Mouse (Mus musculus) kidney, embryonic 14.5 days (tissue): ENCODE results near the gene Acox1. TPM values are rescaled to one million over a fixed set of nuclear protein-coding genes. Genes with fewer than 3 reads are reported as not detected.

Source experiments
- ATAC-seq: fragments of 200-750 bp; cut with Nextera tagmentation; 2 replicates; pipeline ENCODE4 v1.8.0; 2017; ENCODE audit warnings: moderate number of reproducible peaks, mild to moderate bottlenecking, moderate TSS enrichment, moderate library complexity; ENCODE audit not compliant: low FRiP score, low TSS enrichment
- H3K27ac ChIP-seq: fragments of 300-500 bp; sonication (generic); 2 replicates; pipeline ENCODE4 v1.5.1; 2014; ENCODE audit warnings: low read depth, mild to moderate bottlenecking, low read length, moderate library complexity, mixed read lengths
- H3K27me3 ChIP-seq: fragments of 300-500 bp; sonication (generic); 2 replicates; pipeline ENCODE4 v1.6.1; 2014; ENCODE audit warnings: mild to moderate bottlenecking, low read length; ENCODE audit not compliant: control insufficient read depth, insufficient read depth
- H3K36me3 ChIP-seq: fragments of 300-500 bp; sonication (generic); 2 replicates; pipeline ENCODE4 v1.6.1; 2014; ENCODE audit warnings: low read length, mixed read lengths; ENCODE audit not compliant: control insufficient read depth, insufficient read depth
- H3K4me1 ChIP-seq: fragments of 300-500 bp; sonication (generic); 2 replicates; pipeline ENCODE4 v1.6.1; 2014; ENCODE audit warnings: low read length, mixed read lengths; ENCODE audit not compliant: control insufficient read depth, insufficient read depth
- H3K4me2 ChIP-seq: fragments of 300-500 bp; sonication (generic); replicated peaks from 2 replicates; pipeline ENCODE4 v1.6.1; 2014; ENCODE audit warnings: low read depth, mild to moderate bottlenecking, low read length
- H3K4me3 ChIP-seq: fragments of 300-500 bp; sonication (generic); 2 replicates; pipeline ENCODE4 v1.5.1; 2014; ENCODE audit warnings: mild to moderate bottlenecking, low read length
- H3K9ac ChIP-seq: fragments of 300-500 bp; sonication (generic); 2 replicates; pipeline ENCODE4 v1.6.1; 2014; ENCODE audit warnings: low read depth, mild to moderate bottlenecking, low read length, moderate library complexity
- H3K9me3 ChIP-seq: fragments of 300-500 bp; sonication (generic); 2 replicates; pipeline ENCODE4 v1.6.1; 2016; ENCODE audit warnings: low read length; ENCODE audit not compliant: control insufficient read depth
- WGBS: fragments of 180-500 bp; shearing (Covaris S2); extraction: QIAGEN DNeasy Blood & Tissue Kit; methylation state at CpG from one replicate; pipeline ENCODE4 v1.1.7; 2014; 5-methylcytosine and 5-hydroxymethylcytosine counted together
- polyA plus RNA-seq: library from polyadenylated mRNA; unstranded; fragments of >200 nt; fragmentation: Nextera tagmentation; extraction: Ambion mirVana; gene quantifications from 2 replicates; pipeline ENCODE4 v1.2.1, GENCODE M21; 2014

Acox1 gene
- polyA plus RNA-seq, 1 experiment from 2014 or later = 27.4 TPM

DNA sequence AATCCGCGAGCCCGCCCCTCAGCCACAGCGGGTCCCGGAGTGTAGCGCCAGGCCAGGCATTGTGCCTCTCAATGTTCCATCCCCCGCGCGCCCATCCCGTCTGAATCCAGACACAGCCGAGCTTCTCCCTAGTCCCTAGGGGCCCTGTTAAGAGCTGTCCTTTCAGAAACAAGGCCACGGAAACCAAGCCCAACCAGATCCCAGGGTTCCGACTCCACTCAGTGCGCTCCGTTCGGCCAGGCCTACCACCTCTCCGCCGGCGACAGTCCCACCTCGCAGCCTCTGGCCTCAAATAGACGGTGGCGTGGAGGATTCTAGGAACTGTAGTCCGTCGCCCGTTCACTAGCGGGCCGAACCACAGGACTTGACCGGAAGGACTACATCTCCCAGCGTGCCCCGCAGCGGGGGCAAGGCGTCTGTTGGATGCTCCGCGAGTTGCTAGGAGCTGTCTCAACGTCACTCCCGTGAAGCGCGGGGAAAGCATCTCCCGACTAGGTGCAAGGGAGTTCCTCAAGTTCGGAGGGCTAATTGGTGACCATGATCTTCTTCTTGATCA, 30.9 kb downstream of the Acox1 start, which contains the start of gene Fbf1:
Fbf1 (minus strand) TSS at position 283 of the 556 bp plus-strand sequence.
- H3K36me3 ChIP-seq = peaks cover 24% of the 10 kb centered on the region
- H3K4me1 ChIP-seq = peaks cover 22% of the 10 kb centered on the region
- peak within 1 kb of the TSS; percentile 93 for H3K27ac ChIP-seq
- peak within 1 kb of the TSS; percentile 87 for H3K4me2 ChIP-seq
- no peaks in the 10 kb centered on the region for H3K27me3 ChIP-seq
- H3K9me3 ChIP-seq = no peaks in the 10 kb centered on the region
- ATAC-seq = peak; percentile 98
- H3K9ac ChIP-seq = peak within 1 kb of the TSS; percentile 80
- peak within 1 kb of the TSS; percentile 76 for H3K4me3 ChIP-seq
- WGBS = under 1% methylated on average over 40 of the region's 40 CpGs

DNA sequence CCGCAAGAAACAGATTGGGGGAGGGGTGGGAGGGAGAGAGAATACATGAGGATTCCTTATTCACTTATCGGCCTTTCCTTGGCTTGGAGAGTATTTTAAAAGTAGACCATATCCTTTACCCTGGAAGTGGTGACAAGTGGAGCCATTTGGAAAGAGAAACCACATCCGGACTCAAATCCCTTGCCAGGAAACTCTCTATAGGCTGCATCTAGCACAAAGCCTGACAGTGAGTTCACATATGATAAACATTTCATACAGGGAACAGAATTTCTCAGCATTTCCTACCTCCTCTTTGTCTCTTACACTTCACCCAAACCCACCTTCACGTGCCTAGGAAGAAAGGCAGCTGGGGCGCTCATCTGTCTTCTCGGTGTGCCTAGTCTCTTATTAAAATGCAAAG, 31.6 kb downstream of the Acox1 start:
- Histone ChIP-seq H3K4me1 (peaks cover 22% of the 10 kb centered on the region), H3K9ac (peak overlapping the region; percentile 80), H3K27ac (peak overlapping the region; percentile 93), H3K36me3 (peaks cover 18% of the 10 kb centered on the region; the same call in 1 of the 2 replicates), H3K9me3 (no peaks in the 10 kb centered on the region), H3K27me3 (no peaks in the 10 kb centered on the region), H3K4me2 (peak overlapping the region; percentile 87), H3K4me3 (peak overlapping the region; percentile 76)
- no peak for ATAC-seq
- WGBS = 8% methylated on average over 6 of the region's 6 CpGs

DNA sequence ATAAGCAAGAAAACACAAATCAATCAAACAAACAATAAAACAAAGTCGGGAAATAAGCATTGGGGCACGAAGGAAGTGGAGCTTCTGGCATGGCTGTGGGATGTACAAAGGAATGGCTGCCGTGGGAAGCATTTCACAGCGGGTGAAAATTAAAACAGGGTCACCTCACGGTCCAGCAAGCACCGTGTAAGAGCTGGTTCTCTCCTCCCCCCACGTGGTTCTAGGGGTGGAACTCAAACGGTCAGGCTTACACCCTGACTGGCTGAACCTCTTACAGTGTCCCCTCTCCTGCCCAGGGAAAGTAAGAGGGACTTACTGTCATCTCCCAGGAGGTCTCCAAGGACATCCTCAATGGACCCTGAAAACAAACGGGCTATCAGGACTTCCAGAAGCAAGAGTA, 35.8 kb downstream of the Acox1 start:
- no peak overlapping the region for H3K4me2 ChIP-seq

DNA sequence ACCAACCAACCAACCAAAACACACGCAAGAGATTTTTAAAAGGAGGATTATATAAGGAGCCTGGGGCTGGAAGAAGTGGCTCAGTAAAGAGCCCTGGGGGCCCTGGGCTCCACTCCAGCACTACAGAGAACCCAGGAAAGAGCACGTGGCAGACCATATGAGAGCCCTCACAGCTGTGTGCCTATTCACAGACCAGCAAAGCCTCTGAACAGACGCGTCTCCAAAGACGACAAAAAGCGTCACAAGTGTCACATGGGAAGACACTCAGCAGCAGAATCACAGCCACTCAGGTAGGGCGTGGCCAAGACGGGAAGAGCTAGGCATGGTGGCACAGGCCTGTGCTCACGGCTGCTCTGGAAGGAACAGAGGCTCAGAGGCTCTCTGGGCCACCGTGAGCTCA, 36.7 kb downstream of the Acox1 start:
- H3K9me3 ChIP-seq = no peaks in the 10 kb centered on the region
- H3K9ac ChIP-seq = no peak overlapping the region
- H3K4me1 ChIP-seq = peaks cover 22% of the 10 kb centered on the region
- no peak overlapping the region for H3K27ac ChIP-seq
- whole genome bisulfite sequencing = 84% methylated on average over 10 of the region's 10 CpGs
- ATAC-seq = no peak
- H3K4me2 ChIP-seq = no peak overlapping the region
- H3K4me3 ChIP-seq = no peak overlapping the region
- H3K27me3 ChIP-seq = no peaks in the 10 kb centered on the region
- peaks cover 29% of the 10 kb centered on the region for H3K36me3 ChIP-seq

More for the DNA sequence above, 35.8 kb downstream of the Acox1 start:
- Histone ChIP-seq H3K4me1 (peaks cover 22% of the 10 kb centered on the region), H3K9ac (no peak overlapping the region), H3K27ac (no peak overlapping the region), H3K9me3 (no peaks in the 10 kb centered on the region), H3K27me3 (no peaks in the 10 kb centered on the region), H3K4me3 (no peak overlapping the region), H3K36me3 (peaks cover 20% of the 10 kb centered on the region; the same call in 1 of the 2 replicates)
- 15% methylated on average over 9 of the region's 9 CpGs for WGBS
- peak; percentile 63 for ATAC-seq

DNA sequence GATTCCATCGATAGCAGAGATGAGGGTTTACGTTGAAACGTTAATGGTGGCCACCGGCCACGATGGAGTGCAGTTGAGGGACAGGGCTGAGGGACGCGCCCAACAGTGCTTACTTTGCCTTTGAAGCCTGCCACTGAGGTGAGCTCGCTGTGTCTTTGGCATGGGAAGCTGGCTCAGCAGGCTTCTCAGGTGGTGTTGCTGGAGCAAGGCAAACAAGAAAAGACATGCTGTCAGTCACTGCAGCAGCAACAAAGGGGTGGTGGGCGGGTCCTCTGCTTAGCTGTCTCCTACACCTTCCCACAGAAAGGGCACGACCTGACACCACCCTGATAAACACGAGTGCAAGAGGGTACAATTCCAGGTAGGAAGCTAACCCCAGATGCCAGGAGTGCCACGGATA, 37.5 kb downstream of the Acox1 start:
- Histone ChIP-seq H3K9me3 (no peaks in the 10 kb centered on the region), H3K4me2 (no peak overlapping the region), H3K4me1 (peaks cover 14% of the 10 kb centered on the region), H3K27ac (no peak overlapping the region), H3K4me3 (no peak overlapping the region), H3K9ac (peak overlapping the region; percentile 31; the same call in 1 of the 2 replicates), H3K27me3 (no peaks in the 10 kb centered on the region), H3K36me3 (peaks cover 37% of the 10 kb centered on the region)
- ATAC-seq = no peak
- WGBS = 72% methylated on average over 12 of the region's 12 CpGs

DNA sequence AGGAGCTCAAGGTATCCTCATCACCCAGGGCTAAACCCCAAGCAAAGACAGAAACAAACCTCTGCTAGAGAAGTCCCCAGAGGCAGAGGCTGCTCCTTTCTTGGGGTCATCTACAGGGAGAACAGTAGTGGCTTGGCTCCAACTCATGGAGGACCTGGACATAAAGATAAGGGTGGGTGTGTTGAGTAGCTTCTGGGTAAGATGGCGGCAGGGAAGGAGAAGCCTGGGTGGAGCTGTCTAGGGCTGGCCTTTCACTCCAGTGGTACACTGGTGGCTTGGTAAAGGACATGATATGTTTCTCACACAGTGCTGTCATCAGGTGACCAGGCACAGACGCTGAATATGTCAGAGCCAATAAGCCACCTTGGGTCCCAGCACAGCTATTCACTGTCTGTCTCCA, 47.9 kb downstream of the Acox1 start:
- peaks cover 95% of the 10 kb centered on the region for H3K36me3 ChIP-seq
- no peak for ATAC-seq

DNA sequence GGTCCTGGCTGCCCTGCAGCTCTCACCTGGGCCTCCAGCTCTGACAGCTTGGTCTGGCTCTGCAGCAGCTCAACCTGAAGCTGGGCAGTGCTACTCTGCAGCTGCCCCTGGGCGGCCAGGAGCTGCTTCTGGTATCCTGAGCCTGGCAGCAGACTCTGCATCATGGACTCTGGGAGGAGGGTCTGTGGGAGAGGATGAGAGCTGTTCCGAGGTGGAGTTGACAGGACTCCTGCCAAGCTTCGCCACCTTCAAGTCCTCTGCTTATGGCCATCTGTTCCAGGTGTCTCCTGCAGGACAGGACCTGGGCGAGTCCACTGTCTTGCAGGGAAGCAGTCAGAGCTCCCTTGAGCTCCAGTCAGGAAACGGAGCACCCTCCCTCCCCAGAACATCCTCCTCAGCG, 49.5 kb downstream of the Acox1 start:
- H3K27ac ChIP-seq = no peak overlapping the region
- ATAC-seq = no peak
- no peaks in the 10 kb centered on the region for H3K9me3 ChIP-seq
- H3K9ac ChIP-seq = no peak overlapping the region
- peaks cover 95% of the 10 kb centered on the region for H3K36me3 ChIP-seq
- no peak overlapping the region for H3K4me2 ChIP-seq
- H3K4me3 ChIP-seq = no peak overlapping the region
- WGBS = 80% methylated on average over 6 of the region's 6 CpGs
- no peaks in the 10 kb centered on the region for H3K27me3 ChIP-seq
- no peaks in the 10 kb centered on the region for H3K4me1 ChIP-seq

More for the DNA sequence above, 47.9 kb downstream of the Acox1 start:
- 94% methylated on average over 2 of the region's 2 CpGs for WGBS
- no peak overlapping the region for H3K4me2 ChIP-seq
- no peak overlapping the region for H3K9ac ChIP-seq
- H3K4me1 ChIP-seq = no peaks in the 10 kb centered on the region
- H3K9me3 ChIP-seq = no peaks in the 10 kb centered on the region
- H3K4me3 ChIP-seq = no peak overlapping the region
- H3K27ac ChIP-seq = no peak overlapping the region
- H3K27me3 ChIP-seq = no peaks in the 10 kb centered on the region

DNA sequence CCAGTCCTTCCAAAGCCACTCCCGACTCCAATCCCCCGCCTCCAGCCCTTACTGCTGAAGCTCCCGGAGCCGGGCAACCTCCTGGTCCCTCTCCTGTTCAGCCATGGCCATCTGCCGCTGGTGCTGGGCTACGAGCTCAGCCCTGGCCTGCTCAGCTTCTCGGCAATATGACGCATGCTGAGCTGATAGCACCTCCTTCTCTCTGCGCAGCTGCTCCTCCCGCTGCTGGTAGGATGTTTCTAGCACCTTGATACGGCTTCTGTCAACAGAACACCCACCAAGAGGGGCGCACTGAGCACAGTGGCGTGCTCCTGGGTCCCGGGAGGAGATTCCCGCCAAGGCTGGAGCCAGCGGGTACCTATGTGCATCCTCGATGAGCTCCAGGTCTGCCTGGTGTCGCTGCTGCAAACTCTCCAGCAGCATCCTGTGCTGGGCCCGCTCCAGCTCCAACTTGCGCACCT, 50.1 kb downstream of the Acox1 start:
- no peak overlapping the region for H3K4me3 ChIP-seq
- no peak overlapping the region for H3K27ac ChIP-seq
- no peaks in the 10 kb centered on the region for H3K4me1 ChIP-seq
- H3K4me2 ChIP-seq = no peak overlapping the region
- H3K27me3 ChIP-seq = no peaks in the 10 kb centered on the region
- no peak overlapping the region for H3K9ac ChIP-seq
- no peaks in the 10 kb centered on the region for H3K9me3 ChIP-seq
- ATAC-seq = no peak
- H3K36me3 ChIP-seq = peaks cover 95% of the 10 kb centered on the region
- WGBS = 56% methylated on average over 20 of the region's 20 CpGs

DNA sequence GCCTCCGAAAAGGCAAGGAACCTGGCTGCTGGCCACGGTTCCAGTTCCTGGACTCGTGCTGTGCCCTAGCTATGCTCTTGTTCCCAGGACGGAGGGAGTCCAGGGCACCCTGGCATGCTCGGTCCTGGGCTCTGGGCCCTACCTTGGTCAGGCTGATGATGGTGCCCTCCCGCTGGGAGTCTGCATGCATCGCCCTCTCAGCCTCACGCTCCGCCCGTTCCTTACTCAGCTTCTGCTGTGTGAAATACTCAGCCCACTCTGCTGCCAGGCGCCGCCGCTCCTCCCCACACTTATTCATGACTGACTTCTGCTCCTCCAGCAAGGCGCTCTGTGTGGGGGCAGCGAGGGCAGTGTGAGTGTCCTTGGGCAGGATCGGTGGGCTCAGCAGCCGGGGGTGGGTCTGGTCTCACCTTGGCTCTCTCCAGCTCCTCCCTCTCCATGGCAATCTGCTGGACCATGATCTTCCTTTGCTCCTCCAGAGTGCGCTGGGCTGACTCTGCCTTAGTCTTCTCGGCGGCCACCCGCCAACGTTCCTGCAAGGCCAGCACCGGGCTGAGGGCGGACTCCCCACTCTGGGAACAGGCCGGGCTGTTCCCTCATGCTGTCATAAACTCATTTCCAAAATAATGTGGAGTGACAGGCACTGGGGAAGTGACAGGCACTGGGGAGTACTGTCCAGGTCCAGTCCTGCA, 52.4 kb downstream of the Acox1 start:
- no peaks in the 10 kb centered on the region for H3K9me3 ChIP-seq
- H3K9ac ChIP-seq = no peak overlapping the region
- no peak overlapping the region for H3K27ac ChIP-seq
- H3K4me3 ChIP-seq = no peak overlapping the region
- WGBS = 76% methylated on average over 25 of the region's 25 CpGs
- H3K4me1 ChIP-seq = no peaks in the 10 kb centered on the region
- H3K36me3 ChIP-seq = peaks cover 92% of the 10 kb centered on the region
- no peak overlapping the region for H3K4me2 ChIP-seq
- ATAC-seq = no peak
- H3K27me3 ChIP-seq = no peaks in the 10 kb centered on the region
